Mouse (Mus musculus): ENCODE measurements around the gene Ttc29. TPM values are rescaled to one million over a fixed set of nuclear protein-coding genes. Genes with fewer than 3 reads are reported as not detected.

Ttc29 gene
- polyA plus RNA-seq, 1 experiment from 2014 or later = not detected

- peak; percentile 77 for DNase-seq (ENCODE audit: low spot score)
- H3K36me3 ChIP-seq (ENCODE audit: control insufficient read depth, insufficient read depth, low read length) = no peaks in the 10 kb centered on the region
- H3K27me3 ChIP-seq (ENCODE audit: control insufficient read depth, insufficient read depth, low read length) = peaks cover 75% of the 10 kb centered on the region
- 3% methylated on average over 4 of the region's 4 CpGs for WGBS
- no peak for ATAC-seq (replicated peaks; ENCODE audit: low FRiP score)
- no peak overlapping the region for H3K4me3 ChIP-seq (ENCODE audit: low read depth, low read length)
- no peaks in the 10 kb centered on the region for H3K9me3 ChIP-seq (ENCODE audit: control insufficient read depth, low read length)
- peaks cover 13% of the 10 kb centered on the region for H3K4me1 ChIP-seq (replicated peaks; ENCODE audit: control insufficient read depth, insufficient read depth, low read length)
- no peak overlapping the region for H3K4me2 ChIP-seq (ENCODE audit: low read depth, low read length, severe bottlenecking)
- no peak overlapping the region for H3K27ac ChIP-seq (ENCODE audit: low read depth, low read length)
- no peak overlapping the region for H3K9ac ChIP-seq (ENCODE audit: low read length)
Measured at GRCm38 (mm10) chr8:78431356-78431755, 218.3 kb downstream of the Ttc29 start.

GRCm38 (mm10) chr8:78432451-78432850, 219.4 kb downstream of the Ttc29 start:
- Histone ChIP-seq H3K9ac (ENCODE audit: low read length) (no peak overlapping the region), H3K9me3 (ENCODE audit: control insufficient read depth, low read length) (no peaks in the 10 kb centered on the region), H3K27me3 (ENCODE audit: control insufficient read depth, insufficient read depth, low read length) (peaks cover 76% of the 10 kb centered on the region), H3K27ac (ENCODE audit: low read depth, low read length) (no peak overlapping the region), H3K36me3 (ENCODE audit: control insufficient read depth, insufficient read depth, low read length) (no peaks in the 10 kb centered on the region), H3K4me3 (ENCODE audit: low read depth, low read length) (no peak overlapping the region), H3K4me1 (replicated peaks; ENCODE audit: control insufficient read depth, insufficient read depth, low read length) (peaks cover 10% of the 10 kb centered on the region), H3K4me2 (ENCODE audit: low read depth, low read length, severe bottlenecking) (no peak overlapping the region)
- 32% methylated on average over 1 of the region's 1 CpGs for WGBS
- ATAC-seq (replicated peaks; ENCODE audit: low FRiP score) (no peak), DNase-seq (ENCODE audit: low spot score) (no peak)

GRCm38 (mm10) chr8:78433318-78433717, 220.2 kb downstream of the Ttc29 start:
- H3K27ac ChIP-seq (ENCODE audit: low read depth, low read length) = no peak overlapping the region
- no peak overlapping the region for H3K9ac ChIP-seq (ENCODE audit: low read length)
- no peak overlapping the region for H3K4me3 ChIP-seq (ENCODE audit: low read depth, low read length)
- ATAC-seq (replicated peaks; ENCODE audit: low FRiP score) = no peak
- peaks cover 79% of the 10 kb centered on the region for H3K27me3 ChIP-seq (ENCODE audit: control insufficient read depth, insufficient read depth, low read length)
- no peaks in the 10 kb centered on the region for H3K36me3 ChIP-seq (ENCODE audit: control insufficient read depth, insufficient read depth, low read length)
- H3K9me3 ChIP-seq (ENCODE audit: control insufficient read depth, low read length) = no peaks in the 10 kb centered on the region
- 10% methylated on average over 5 of the region's 5 CpGs for WGBS
- no peak for DNase-seq (ENCODE audit: low spot score)
- H3K4me2 ChIP-seq (ENCODE audit: low read depth, low read length, severe bottlenecking) = no peak overlapping the region
- H3K4me1 ChIP-seq (replicated peaks; ENCODE audit: control insufficient read depth, insufficient read depth, low read length) = peaks cover 12% of the 10 kb centered on the region

GRCm38 (mm10) chr8:78434340-78434739, 221.2 kb downstream of the Ttc29 start:
- Histone ChIP-seq H3K4me2 (ENCODE audit: low read depth, low read length, severe bottlenecking) (no peak overlapping the region), H3K27me3 (ENCODE audit: control insufficient read depth, insufficient read depth, low read length) (peaks cover 84% of the 10 kb centered on the region), H3K9ac (ENCODE audit: low read length) (no peak overlapping the region), H3K27ac (ENCODE audit: low read depth, low read length) (no peak overlapping the region), H3K9me3 (ENCODE audit: control insufficient read depth, low read length) (no peaks in the 10 kb centered on the region), H3K4me3 (ENCODE audit: low read depth, low read length) (no peak overlapping the region), H3K36me3 (ENCODE audit: control insufficient read depth, insufficient read depth, low read length) (no peaks in the 10 kb centered on the region), H3K4me1 (replicated peaks; ENCODE audit: control insufficient read depth, insufficient read depth, low read length) (peaks cover 12% of the 10 kb centered on the region)
- DNase-seq (ENCODE audit: low spot score) (no peak), ATAC-seq (replicated peaks; ENCODE audit: low FRiP score) (no peak)
- WGBS = 4% methylated on average over 8 of the region's 8 CpGs

- peak; percentile 64 for DNase-seq (ENCODE audit: low spot score)
- peaks cover 82% of the 10 kb centered on the region for H3K27me3 ChIP-seq (ENCODE audit: control insufficient read depth, insufficient read depth, low read length)
- no peaks in the 10 kb centered on the region for H3K36me3 ChIP-seq (ENCODE audit: control insufficient read depth, insufficient read depth, low read length)
- no peak overlapping the region for H3K4me3 ChIP-seq (ENCODE audit: low read depth, low read length)
- WGBS = under 1% methylated on average over 62 of the region's 62 CpGs
- H3K9me3 ChIP-seq (ENCODE audit: control insufficient read depth, low read length) = no peaks in the 10 kb centered on the region
- 0 out of 2 replicates have a peak overlapping the region, but pooled peaks have one; percentile 8 for H3K4me2 ChIP-seq (ENCODE audit: low read depth, low read length, severe bottlenecking)
- peaks cover 12% of the 10 kb centered on the region for H3K4me1 ChIP-seq (replicated peaks; ENCODE audit: control insufficient read depth, insufficient read depth, low read length)
- ATAC-seq (replicated peaks; ENCODE audit: low FRiP score) = no peak
- no peak overlapping the region for H3K9ac ChIP-seq (ENCODE audit: low read length)
- H3K27ac ChIP-seq (ENCODE audit: low read depth, low read length) = no peak overlapping the region
Measured at GRCm38 (mm10) chr8:78434823-78435623, 221.9 kb downstream of the Ttc29 start.

- peak overlapping the region; percentile 35; the same call in 1 of the 2 replicates for H3K4me3 ChIP-seq (ENCODE audit: low read depth, low read length)
- no peaks in the 10 kb centered on the region for H3K9me3 ChIP-seq (ENCODE audit: control insufficient read depth, low read length)
- peaks cover 12% of the 10 kb centered on the region for H3K4me1 ChIP-seq (replicated peaks; ENCODE audit: control insufficient read depth, insufficient read depth, low read length)
- ATAC-seq (replicated peaks; ENCODE audit: low FRiP score) (no peak), DNase-seq (ENCODE audit: low spot score) (no peak)
- H3K4me2 ChIP-seq (ENCODE audit: low read depth, low read length, severe bottlenecking) = peak overlapping the region; percentile 60
- H3K27ac ChIP-seq (ENCODE audit: low read depth, low read length) = no peak overlapping the region
- H3K36me3 ChIP-seq (ENCODE audit: control insufficient read depth, insufficient read depth, low read length) = no peaks in the 10 kb centered on the region
- H3K27me3 ChIP-seq (ENCODE audit: control insufficient read depth, insufficient read depth, low read length) = peaks cover 83% of the 10 kb centered on the region
- H3K9ac ChIP-seq (ENCODE audit: low read length) = no peak overlapping the region
- under 1% methylated on average over 18 of the region's 18 CpGs for WGBS
Measured at GRCm38 (mm10) chr8:78435624-78435960, 222.5 kb downstream of the Ttc29 start.

GRCm38 (mm10) chr8:78436071-78436651, 223.1 kb downstream of the Ttc29 start, which contains the start of gene Pou4f2:
Gene Pou4f2, minus strand, starts transcription at chr8:78436645.
- peaks cover 12% of the 10 kb centered on the region for H3K4me1 ChIP-seq (replicated peaks; ENCODE audit: control insufficient read depth, insufficient read depth, low read length)
- no peaks in the 10 kb centered on the region for H3K36me3 ChIP-seq (ENCODE audit: control insufficient read depth, insufficient read depth, low read length)
- H3K27me3 ChIP-seq (ENCODE audit: control insufficient read depth, insufficient read depth, low read length) = peaks cover 84% of the 10 kb centered on the region
- ATAC-seq (replicated peaks; ENCODE audit: low FRiP score) (peak; percentile 65), DNase-seq (ENCODE audit: low spot score) (peak; percentile 74)
- H3K27ac ChIP-seq (ENCODE audit: low read depth, low read length) = no peak within 1 kb of the TSS
- no peak within 1 kb of the TSS for H3K9ac ChIP-seq (ENCODE audit: low read length)
- H3K4me3 ChIP-seq (ENCODE audit: low read depth, low read length) = peak within 1 kb of the TSS; percentile 35
- H3K4me2 ChIP-seq (ENCODE audit: low read depth, low read length, severe bottlenecking) = peak within 1 kb of the TSS; percentile 60
- WGBS = under 1% methylated on average over 49 of the region's 54 CpGs
- no peaks in the 10 kb centered on the region for H3K9me3 ChIP-seq (ENCODE audit: control insufficient read depth, low read length)

GRCm38 (mm10) chr8:78436661-78437060, 223.6 kb downstream of the Ttc29 start:
- under 1% methylated on average over 11 of the region's 25 CpGs for WGBS
- peaks cover 84% of the 10 kb centered on the region for H3K27me3 ChIP-seq (ENCODE audit: control insufficient read depth, insufficient read depth, low read length)
- H3K9me3 ChIP-seq (ENCODE audit: control insufficient read depth, low read length) = no peaks in the 10 kb centered on the region
- H3K4me1 ChIP-seq (replicated peaks; ENCODE audit: control insufficient read depth, insufficient read depth, low read length) = peaks cover 12% of the 10 kb centered on the region
- peak overlapping the region; percentile 60 for H3K4me2 ChIP-seq (ENCODE audit: low read depth, low read length, severe bottlenecking)
- no peak overlapping the region for H3K9ac ChIP-seq (ENCODE audit: low read length)
- DNase-seq (ENCODE audit: low spot score) (no peak), ATAC-seq (replicated peaks; ENCODE audit: low FRiP score) (peak; percentile 35; the same call in 1 of the 2 replicates)
- no peaks in the 10 kb centered on the region for H3K36me3 ChIP-seq (ENCODE audit: control insufficient read depth, insufficient read depth, low read length)
- H3K27ac ChIP-seq (ENCODE audit: low read depth, low read length) = no peak overlapping the region
- H3K4me3 ChIP-seq (ENCODE audit: low read depth, low read length) = peak overlapping the region; percentile 35
